ENCODE assay signal across 9 mouse cellular contexts in the genomic region with DNA sequence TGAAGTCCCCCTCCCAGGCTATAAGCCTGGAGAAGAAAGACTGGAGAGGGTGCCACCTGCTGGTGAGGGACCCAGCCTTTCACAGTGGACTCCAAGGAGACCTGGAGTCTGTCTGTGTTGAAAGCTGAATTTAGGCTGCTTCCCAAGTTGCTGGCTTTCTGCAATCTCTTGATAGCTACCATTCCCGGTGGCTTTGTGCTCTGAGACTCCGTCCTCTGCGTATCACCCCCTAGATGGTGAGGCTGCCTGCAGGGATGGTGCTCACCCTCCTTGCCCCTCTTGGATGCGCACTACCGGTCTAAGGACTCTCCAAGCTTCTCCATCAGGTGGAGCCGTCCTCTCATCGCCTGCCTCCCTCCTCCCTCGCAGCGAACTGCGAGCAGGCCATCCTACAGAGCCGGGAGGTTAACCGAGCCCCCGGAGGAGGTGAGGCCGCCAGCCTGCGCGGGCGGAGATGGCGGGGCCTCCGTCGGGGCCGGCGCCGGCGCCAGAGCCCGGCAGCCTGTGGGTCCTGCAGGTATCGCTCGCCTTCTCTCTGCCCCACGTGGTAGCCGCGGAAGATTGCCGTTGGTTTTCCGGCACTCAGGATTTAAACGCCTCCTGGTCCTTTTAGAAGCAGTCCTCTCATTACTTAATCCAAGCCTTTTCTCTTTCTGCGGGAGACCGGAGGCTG. TPM values are rescaled to one million over a fixed set of nuclear protein-coding genes. Genes with fewer than 3 reads are reported as not detected.
DNase-seq lines count a peak whose midpoint lies in the region; ATAC-seq and TF ChIP-seq lines count a peak whose summit lies in the region.
"Had no signal": no experiment of that assay in that cellular context is flagged by ENCODE, and none has a peak within 500 bp of the region (broad histone marks: within the 10 kb centered on the region; RNA-seq: fewer than 3 reads in every experiment).

Kirrel3 (plus strand) TSS at position 136 of the 673 bp plus-strand sequence.

- peak; percentile 7; the same call in 1 of the 2 replicates for TF ChIP-seq RAD21 in CH12.LX (IDR thresholded peaks at IDR 0.05; ENCODE audit: low read depth, low read length)

- peaks cover 7% of the 10 kb centered on the region for H3K9me3 ChIP-seq in CH12.LX (replicated peaks; ENCODE audit: low read length)
- no peaks in the 10 kb centered on the region for H3K9me3 ChIP-seq in forebrain, embryonic 12.5 days
- no peaks in the 10 kb centered on the region for H3K9me3 ChIP-seq in liver, embryonic 13.5 days (replicated peaks)
- no peaks in the 10 kb centered on the region for H3K9me3 ChIP-seq in neural tube, embryonic 15.5 days (replicated peaks)

- no peaks in the 10 kb centered on the region for H3K4me1 ChIP-seq in CH12.LX (ENCODE audit: control insufficient read depth in 1 of 2, insufficient read depth in 2 of 2)
- H3K4me1 ChIP-seq in forebrain, embryonic 12.5 days, result peaks cover 30% of the 10 kb centered on the region
- H3K4me1 ChIP-seq in liver, embryonic 13.5 days (replicated peaks), result no peaks in the 10 kb centered on the region
- peaks cover 37% of the 10 kb centered on the region for H3K4me1 ChIP-seq in neural tube, embryonic 15.5 days

- H3K4me3 ChIP-seq in CH12.LX (replicated peaks in 1 of 3; ENCODE audit: low read depth in 2 of 3, low read length in 2 of 3, poor library complexity in 1 of 3), result no peak within 1 kb of the TSS
- peak within 1 kb of the TSS; percentile 52 for H3K4me3 ChIP-seq in forebrain, embryonic 12.5 days (replicated peaks)
- peak within 1 kb of the TSS; percentile 16 for H3K4me3 ChIP-seq in liver, embryonic 13.5 days (replicated peaks)
- peak within 1 kb of the TSS; percentile 57 for H3K4me3 ChIP-seq in neural tube, embryonic 15.5 days (replicated peaks)

- H3K9ac ChIP-seq in CH12.LX (ENCODE audit: insufficient read depth, low read depth), result no peak within 1 kb of the TSS
- peak within 1 kb of the TSS; percentile 65 for H3K9ac ChIP-seq in forebrain, embryonic 12.5 days
- no peak within 1 kb of the TSS for H3K9ac ChIP-seq in liver, embryonic 13.5 days
- H3K9ac ChIP-seq in neural tube, embryonic 15.5 days (replicated peaks), result peak within 1 kb of the TSS; percentile 77

- H3K4me2 ChIP-seq in CH12.LX (ENCODE audit: insufficient read depth, low read depth, poor library complexity, severe bottlenecking), result no peak within 1 kb of the TSS
- peak within 1 kb of the TSS; percentile 83 for H3K4me2 ChIP-seq in forebrain, embryonic 12.5 days
- H3K4me2 ChIP-seq in liver, embryonic 13.5 days, result peak within 1 kb of the TSS; percentile 37
- H3K4me2 ChIP-seq in neural tube, embryonic 15.5 days, result peak within 1 kb of the TSS; percentile 79

- under 1% methylated on average over 35 of the region's 35 CpGs for WGBS in forebrain, embryonic 12.5 days
- 0% methylated on average over 35 of the region's 35 CpGs for WGBS in liver, embryonic 13.5 days (ENCODE audit: insufficient replicate concordance)
- WGBS in neural tube, embryonic 15.5 days, result under 1% methylated on average over 35 of the region's 35 CpGs

- intact Hi-C loops in heart, postnatal 14 days (cut with DNase I), result loop anchor here (5.0 to 10.0 kb wide), 2 partner anchors 431 to 1224 kb away; no protein-coding TSS in a partner anchor

- no peaks in the 10 kb centered on the region for H3K79me2 ChIP-seq in CH12.LX (replicated peaks; ENCODE audit: control insufficient read depth, extremely low read depth, insufficient read depth, poor library complexity, severe bottlenecking)

- H3K27ac ChIP-seq in CH12.LX (ENCODE audit: insufficient read depth, low read depth), result no peak within 1 kb of the TSS
- H3K27ac ChIP-seq in forebrain, embryonic 12.5 days, result no peak within 1 kb of the TSS
- no peak within 1 kb of the TSS for H3K27ac ChIP-seq in liver, embryonic 13.5 days
- peak within 1 kb of the TSS; percentile 87 for H3K27ac ChIP-seq in neural tube, embryonic 15.5 days (replicated peaks)

- DNase-seq in CH12.LX (ENCODE audit: extremely low read depth), result no peak
- peak; percentile 50 to 67 for DNase-seq in heart, postnatal 14 days
- peak; percentile 83 for DNase-seq in layer of hippocampus, adult 11-12 months (ENCODE audit: low spot score)
- DNase-seq in liver, embryonic 13.5 days, result no peak
- DNase-seq in yolk sac, embryonic 10.5 days (ENCODE audit: low spot score), result peak; percentile 51

- in situ Hi-C loops in CH12.LX (cut with MboI; ENCODE audit: low pct_ligation_motif_present, low pct_unique_long_range_greater_than_20kb, low sequenced_read_pairs), result loop anchor here (25.0 kb wide), 1 partner anchor 526 kb away; no protein-coding TSS in a partner anchor

- no peaks in the 10 kb centered on the region for H3K36me3 ChIP-seq in CH12.LX (replicated peaks in 1 of 2; ENCODE audit: control insufficient read depth in 1 of 2, insufficient read depth in 1 of 2, low read length in 1 of 2)
- no peaks in the 10 kb centered on the region for H3K36me3 ChIP-seq in forebrain, embryonic 12.5 days (replicated peaks)
- no peaks in the 10 kb centered on the region for H3K36me3 ChIP-seq in liver, embryonic 13.5 days
- H3K36me3 ChIP-seq in neural tube, embryonic 15.5 days, result no peaks in the 10 kb centered on the region
- H3K36me3 ChIP-seq: G1E had no signal

- TF ChIP-seq CTCF in CH12.LX (conservative IDR thresholded peaks at IDR 0.05 in 1 of 2, IDR thresholded peaks at IDR 0.05 in 1 of 2; ENCODE audit: low read depth in 2 of 2, low read length in 2 of 2), result peak in 1 of 2 experiments; percentile 50; a peak in 2 of 4 replicates

- TF ChIP-seq POLR2A in CH12.LX (IDR thresholded peaks at IDR 0.05; ENCODE audit: low read depth, low read length), result no peak

- peak; percentile 74 for ATAC-seq in cerebellum, adult (ENCODE audit: insufficient number of reproducible peaks, low FRiP score, low TSS enrichment)
- ATAC-seq in forebrain, embryonic 12.5 days (ENCODE audit: low FRiP score), result peak; percentile 57
- no peak for ATAC-seq in liver, embryonic 13.5 days (ENCODE audit: low read depth)
- ATAC-seq in neural tube, embryonic 15.5 days (ENCODE audit: low FRiP score), result peak; percentile 80

- dilution Hi-C loops in CH12.LX (cut with MboI; ENCODE audit: extremely low pct_ligation_motif_present, extremely low pct_unique_long_range_greater_than_20kb, low sequenced_read_pairs), result no loop called here

- H3K27me3 ChIP-seq in CH12.LX (replicated peaks), result peaks cover 50% of the 10 kb centered on the region
- H3K27me3 ChIP-seq in forebrain, embryonic 12.5 days, result peaks cover 55% of the 10 kb centered on the region
- H3K27me3 ChIP-seq in liver, embryonic 13.5 days, result peaks cover 66% of the 10 kb centered on the region
- H3K27me3 ChIP-seq in neural tube, embryonic 15.5 days (replicated peaks), result peaks cover 11% of the 10 kb centered on the region

- no peak for TF ChIP-seq EP300 in CH12.LX (IDR thresholded peaks at IDR 0.05; ENCODE audit: low read length)

TF ChIP-seq in CH12.LX, 34 proteins besides CTCF, POLR2A, EP300 and RAD21:
- TF ChIP-seq TCF12 (IDR thresholded peaks at IDR 0.05; ENCODE audit: low read depth, low read length), result no peak
- TF ChIP-seq SMC3 (IDR thresholded peaks at IDR 0.05; ENCODE audit: low read depth, low read length), result peak; percentile 42

RNA-seq across cellular contexts. Expression of gene Kirrel3, which starts in this region (rescaled TPM):
- total RNA-seq in CH12.LX (2012; rRNA removed), result not detected in 2 replicates
- not detected in 2 replicates for total RNA-seq in CH12.LX (2014; rRNA removed)
- not detected in 2 replicates for polyA plus RNA-seq in CH12.LX (2012; ENCODE audit: insufficient read length, low read depth)
- polyA plus RNA-seq in forebrain, embryonic 12.5 days (2016; fragmentation: Nextera tagmentation; extraction: Ambion mirVana), result 10.3 and 11.4 TPM in 2 replicates
- total RNA-seq in heart, postnatal 14 days (2021), result 1 to 10 TPM in 1 of 2 experiments, under 1 TPM in 1; 0.95 to 1.0 TPM
- 0.23 and 0.24 TPM in 2 replicates for polyA plus RNA-seq in liver, embryonic 13.5 days (2015; fragmentation: Nextera tagmentation; extraction: Ambion mirVana)
- 38.3 and 43.7 TPM in 2 replicates for polyA plus RNA-seq in neural tube, embryonic 15.5 days (2015; fragmentation: Nextera tagmentation; extraction: Ambion mirVana)
- polyA plus RNA-seq: G1E had no signal

Comparison
In these comparisons a context has a peak if more than half of its experiments do, and no peak if none do; other contexts are left out.
1. DNase-seq: peak in heart, postnatal 14 days (2 of 2), layer of hippocampus, adult 11-12 months (single experiment) and yolk sac, embryonic 10.5 days (single experiment); none in CH12.LX (single experiment) and liver, embryonic 13.5 days (single experiment).
2. H3K4me3 ChIP-seq: peak in forebrain, embryonic 12.5 days (single experiment), liver, embryonic 13.5 days (single experiment) and neural tube, embryonic 15.5 days (single experiment); none in CH12.LX (0 of 3).
3. H3K9ac ChIP-seq: peak in forebrain, embryonic 12.5 days (single experiment) and neural tube, embryonic 15.5 days (single experiment); none in CH12.LX (single experiment) and liver, embryonic 13.5 days (single experiment).